Mouse (Mus musculus): ENCODE measurements around the gene Mettl5. TPM values are rescaled to one million over a fixed set of nuclear protein-coding genes. Genes with fewer than 3 reads are reported as not detected.

Mettl5 gene
- polyA plus RNA-seq, 1 experiment from 2014 or later = 36.2 TPM

- H3K9me3 ChIP-seq = no peaks in the 10 kb centered on the region
- H3K27me3 ChIP-seq (replicated peaks) = no peaks in the 10 kb centered on the region
- no peak for ATAC-seq (ENCODE audit: low FRiP score, low read depth)
- peak within 1 kb of the TSS; percentile 79 for H3K27ac ChIP-seq
- peak within 1 kb of the TSS; percentile 93 for H3K4me3 ChIP-seq
- H3K36me3 ChIP-seq = no peaks in the 10 kb centered on the region
- peak within 1 kb of the TSS; percentile 83 for H3K4me2 ChIP-seq (replicated peaks)
- 30% methylated on average over 8 of the region's 8 CpGs for WGBS
- H3K9ac ChIP-seq = peak within 1 kb of the TSS; percentile 91
- peaks cover 12% of the 10 kb centered on the region; the same call in 1 of the 2 replicates for H3K4me1 ChIP-seq
These were observed 63.7 kb downstream of the Mettl5 start, which contains the start of gene Klhl23 for GRCm38 (mm10) chr2:69821711-69822110. Klhl23 (plus strand) TSS chr2:69821944.

Other genes with a start within 250 kb of the Mettl5 start
- gene Bbs5, start 238.4 kb downstream of the Mettl5 start, polyA plus RNA-seq (2016; fragmentation: Nextera tagmentation; extraction: Ambion mirVana) = 20.7 and 24.0 TPM in 2 replicates
- 3.0 and 5.0 TPM in 2 replicates for gene Klhl41, start 215.5 kb downstream of the Mettl5 start, polyA plus RNA-seq (2016; fragmentation: Nextera tagmentation; extraction: Ambion mirVana)
- gene Fastkd1, start 172.1 kb downstream of the Mettl5 start, polyA plus RNA-seq (2016; fragmentation: Nextera tagmentation; extraction: Ambion mirVana) = 17.1 and 17.4 TPM in 2 replicates
- 128 and 144 TPM in 2 replicates for gene Ppig, start 163.1 kb downstream of the Mettl5 start, polyA plus RNA-seq (2016; fragmentation: Nextera tagmentation; extraction: Ambion mirVana)
- gene Ccdc173, start 96.0 kb downstream of the Mettl5 start, polyA plus RNA-seq (2016; fragmentation: Nextera tagmentation; extraction: Ambion mirVana) = 4.4 and 4.7 TPM in 2 replicates
- 38.3 and 39.2 TPM in 2 replicates for gene Phospho2, start 96.0 kb downstream of the Mettl5 start, polyA plus RNA-seq (2016; fragmentation: Nextera tagmentation; extraction: Ambion mirVana)
- 46.4 and 50.9 TPM in 2 replicates for gene Klhl23, start 63.7 kb downstream of the Mettl5 start, polyA plus RNA-seq (2016; fragmentation: Nextera tagmentation; extraction: Ambion mirVana)
- gene Ssb, start 24.1 kb downstream of the Mettl5 start, polyA plus RNA-seq (2016; fragmentation: Nextera tagmentation; extraction: Ambion mirVana) = 355 and 373 TPM in 2 replicates
- gene Ubr3, start 11.6 kb upstream of the Mettl5 start, polyA plus RNA-seq (2016; fragmentation: Nextera tagmentation; extraction: Ambion mirVana) = 19.2 and 22.6 TPM in 2 replicates
- gene Myo3b, start 153.5 kb upstream of the Mettl5 start, polyA plus RNA-seq (2016; fragmentation: Nextera tagmentation; extraction: Ambion mirVana) = 0.04 and 0.19 TPM in 2 replicates